Mouse (Mus musculus): ENCODE measurements at regions not wholly inside any gene's neighbourhood (a gene's known extent, or its start where the extent isn't known, plus 50 kb on each side); places are given as distances from the start of the nearest gene placed in this dataset.

DNA sequence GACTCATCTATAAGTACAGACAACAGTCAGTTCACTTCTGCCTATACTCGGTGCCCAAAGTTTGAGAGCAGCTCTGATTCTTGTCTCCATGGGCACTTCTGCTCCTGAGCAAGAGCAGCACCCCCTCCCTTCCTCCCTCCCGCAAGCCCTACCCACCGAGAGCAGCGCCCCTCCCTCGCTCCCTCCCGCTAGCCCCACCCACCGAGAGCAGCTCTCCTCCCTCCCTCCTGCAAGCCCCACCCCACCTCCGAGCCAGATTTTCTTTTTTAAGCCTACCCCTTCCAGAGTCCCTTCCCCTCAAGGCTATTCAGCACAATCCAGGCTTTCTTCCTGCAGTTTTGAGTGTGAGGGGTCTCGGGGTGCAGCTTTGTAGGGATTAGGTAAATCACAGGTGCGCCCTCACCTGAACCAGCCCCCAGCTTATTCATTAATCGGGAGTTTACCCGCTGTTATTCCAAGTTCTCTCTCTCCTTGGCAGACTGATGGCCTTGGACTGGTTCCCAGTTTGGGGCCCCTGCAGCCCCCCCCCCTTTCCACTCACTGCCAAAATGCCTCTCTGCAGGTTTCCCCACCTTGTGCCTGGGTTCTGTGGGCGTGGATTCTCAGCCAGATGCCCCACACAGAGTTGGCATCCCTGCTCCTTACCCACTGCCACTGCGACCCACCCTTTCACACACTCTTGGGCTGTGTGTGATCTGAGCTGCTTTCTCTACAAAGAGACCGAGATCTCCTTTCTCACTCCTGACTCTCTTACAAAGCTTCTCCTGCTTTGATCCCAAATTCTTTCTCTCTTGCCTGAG is 132.9 kb downstream of the Ly86 start:
- Histone ChIP-seq H3K4me2 (ENCODE audit: low read length) (peak overlapping the region; percentile 57), H3K27ac (peak overlapping the region; percentile 69), H3K9me3 (replicated peaks; ENCODE audit: low read length) (no peaks in the 10 kb centered on the region), H3K4me1 (replicated peaks; ENCODE audit: insufficient read depth, low read length) (peaks cover 17% of the 10 kb centered on the region), H3K27me3 (ENCODE audit: insufficient read depth, low read length) (no peaks in the 10 kb centered on the region), H3K4me3 (replicated peaks; ENCODE audit: low read depth, low read length) (peak overlapping the region; percentile 29; the same call in 1 of the 2 replicates), H3K9ac (ENCODE audit: low read depth, low read length) (peak overlapping the region; percentile 52; the same call in 1 of the 2 replicates), H3K36me3 (ENCODE audit: insufficient read depth, low read length) (no peaks in the 10 kb centered on the region)
- peak; percentile 94 for DNase-seq (ENCODE audit: low spot score)
- WGBS, result 5% methylated on average over 15 of the region's 15 CpGs
- no peak for TF ChIP-seq CTCF (IDR thresholded peaks at IDR 0.05; ENCODE audit: low read depth)
- peak; percentile 82 for ATAC-seq (replicated peaks; ENCODE audit: low FRiP score, low read depth)

DNA sequence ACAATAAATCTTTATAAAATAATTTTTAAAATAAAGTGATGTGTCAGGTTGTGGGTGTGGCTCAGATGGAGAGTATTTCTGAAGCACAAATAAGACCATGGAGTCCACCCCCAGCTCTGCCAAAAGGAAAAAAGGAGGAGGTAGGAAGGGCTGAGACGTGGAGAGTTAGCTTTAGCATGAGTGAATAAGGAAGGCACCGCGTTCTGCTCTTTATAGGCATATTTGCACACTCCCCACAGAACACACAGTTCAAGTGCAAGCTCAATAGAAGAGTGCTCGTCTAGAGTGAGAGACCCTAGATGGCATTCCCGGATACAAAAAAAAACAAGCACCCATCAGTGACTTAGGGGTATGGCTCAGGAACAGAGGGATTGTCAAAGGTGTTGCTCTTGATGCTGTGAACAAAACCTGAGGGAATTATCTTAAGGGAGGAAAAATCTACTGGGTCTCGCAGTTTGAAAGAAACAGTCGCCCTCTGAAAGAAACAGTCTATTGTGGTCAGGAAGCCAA is 134.2 kb downstream of the Ly86 start:
- H3K4me1 ChIP-seq (replicated peaks; ENCODE audit: insufficient read depth, low read length), result peaks cover 23% of the 10 kb centered on the region
- no peak overlapping the region for H3K9ac ChIP-seq (ENCODE audit: low read depth, low read length)
- no peak for TF ChIP-seq CTCF (IDR thresholded peaks at IDR 0.05; ENCODE audit: low read depth)
- H3K4me2 ChIP-seq (ENCODE audit: low read length), result no peak overlapping the region
- DNase-seq (ENCODE audit: low spot score) (no peak), ATAC-seq (replicated peaks; ENCODE audit: low FRiP score, low read depth) (no peak)
- no peaks in the 10 kb centered on the region for H3K9me3 ChIP-seq (replicated peaks; ENCODE audit: low read length)
- H3K27ac ChIP-seq, result no peak overlapping the region
- H3K4me3 ChIP-seq (replicated peaks; ENCODE audit: low read depth, low read length), result no peak overlapping the region
- no peaks in the 10 kb centered on the region for H3K27me3 ChIP-seq (ENCODE audit: insufficient read depth, low read length)
- H3K36me3 ChIP-seq (ENCODE audit: insufficient read depth, low read length), result no peaks in the 10 kb centered on the region
- 95% methylated on average over 7 of the region's 7 CpGs for WGBS

DNA sequence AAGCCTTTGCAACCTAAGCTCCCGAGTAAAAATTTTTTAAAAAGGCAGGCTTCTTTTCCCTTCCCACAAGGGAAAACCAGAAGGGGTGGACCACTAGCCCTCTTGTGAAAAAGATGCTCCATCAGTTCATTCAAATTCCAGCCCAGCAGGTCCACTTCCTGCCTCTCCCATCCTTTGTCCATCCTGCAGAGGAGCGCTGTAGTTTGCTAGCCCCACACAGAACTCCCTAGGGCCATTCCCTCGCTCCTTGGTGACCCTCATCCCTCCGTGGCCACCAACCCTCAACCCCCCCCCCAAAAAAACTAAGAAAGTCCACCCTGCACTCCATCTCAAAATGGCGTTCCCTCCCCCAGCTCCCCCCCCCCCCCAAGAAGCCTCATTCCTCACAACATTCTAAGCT is 136.5 kb downstream of the Ly86 start:
- peak overlapping the region; percentile 64; the same call in 1 of the 2 replicates for H3K27ac ChIP-seq
- no peaks in the 10 kb centered on the region for H3K36me3 ChIP-seq (ENCODE audit: insufficient read depth, low read length)
- WGBS, result 46% methylated on average over 5 of the region's 5 CpGs
- H3K9me3 ChIP-seq (replicated peaks; ENCODE audit: low read length), result no peaks in the 10 kb centered on the region
- ATAC-seq (replicated peaks; ENCODE audit: low FRiP score, low read depth) (no peak), DNase-seq (ENCODE audit: low spot score) (no peak)
- no peak overlapping the region for H3K9ac ChIP-seq (ENCODE audit: low read depth, low read length)
- TF ChIP-seq CTCF (IDR thresholded peaks at IDR 0.05; ENCODE audit: low read depth), result no peak
- peaks cover 23% of the 10 kb centered on the region for H3K4me1 ChIP-seq (replicated peaks; ENCODE audit: insufficient read depth, low read length)
- no peak overlapping the region for H3K4me3 ChIP-seq (replicated peaks; ENCODE audit: low read depth, low read length)
- H3K4me2 ChIP-seq (ENCODE audit: low read length), result no peak overlapping the region
- no peaks in the 10 kb centered on the region for H3K27me3 ChIP-seq (ENCODE audit: insufficient read depth, low read length)

DNA sequence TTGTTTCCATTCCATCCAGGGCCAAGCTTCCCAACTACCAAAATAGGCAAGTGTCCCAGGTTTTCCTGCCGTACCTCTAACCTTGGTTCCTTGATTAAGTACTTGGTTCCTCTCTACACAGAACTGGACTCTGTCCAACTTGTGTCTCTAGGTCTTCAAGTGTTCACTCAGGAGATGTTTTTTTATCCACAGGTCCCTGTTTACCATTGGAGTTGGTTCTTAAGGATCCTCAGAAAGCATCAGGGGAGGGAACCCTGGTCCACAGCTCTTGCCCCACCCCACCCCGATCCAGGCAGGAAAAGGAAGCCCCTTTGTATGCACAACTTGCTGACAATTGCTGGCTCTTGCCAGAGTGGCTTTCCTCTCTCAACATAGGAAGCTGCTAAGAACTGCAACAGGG is 137.0 kb downstream of the Ly86 start:
- 36% methylated on average over 2 of the region's 2 CpGs for WGBS
- Histone ChIP-seq H3K4me3 (replicated peaks; ENCODE audit: low read depth, low read length) (no peak overlapping the region), H3K9ac (ENCODE audit: low read depth, low read length) (no peak overlapping the region), H3K9me3 (replicated peaks; ENCODE audit: low read length) (no peaks in the 10 kb centered on the region), H3K27me3 (ENCODE audit: insufficient read depth, low read length) (no peaks in the 10 kb centered on the region), H3K4me2 (ENCODE audit: low read length) (no peak overlapping the region), H3K27ac (peak overlapping the region; percentile 64), H3K4me1 (replicated peaks; ENCODE audit: insufficient read depth, low read length) (peaks cover 22% of the 10 kb centered on the region), H3K36me3 (ENCODE audit: insufficient read depth, low read length) (no peaks in the 10 kb centered on the region)
- no peak for ATAC-seq (replicated peaks; ENCODE audit: low FRiP score, low read depth)
- no peak for TF ChIP-seq CTCF (IDR thresholded peaks at IDR 0.05; ENCODE audit: low read depth)
- peak; percentile 67 for DNase-seq (ENCODE audit: low spot score)

DNA sequence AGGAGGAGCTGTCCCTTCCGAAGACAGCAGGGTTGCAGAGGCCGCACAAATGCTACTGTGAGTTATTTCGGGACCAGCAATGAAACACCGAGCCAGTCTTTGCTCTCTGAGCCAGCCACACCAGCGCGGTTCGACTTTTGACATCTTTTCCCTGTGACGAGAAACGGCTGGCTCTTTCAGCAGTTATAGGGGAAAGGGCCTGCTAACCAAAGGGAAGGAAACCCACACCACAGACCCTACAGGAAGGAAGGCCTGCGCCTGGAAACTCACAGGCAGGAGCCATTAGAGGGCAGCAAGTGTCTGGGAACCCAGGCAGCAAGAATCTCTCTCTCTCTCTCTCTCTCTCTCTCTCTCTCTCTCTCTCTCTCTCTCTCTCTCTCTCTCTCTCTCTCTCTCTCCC is 137.6 kb downstream of the Ly86 start:
- H3K4me3 ChIP-seq (replicated peaks; ENCODE audit: low read depth, low read length), result no peak overlapping the region
- ATAC-seq (replicated peaks; ENCODE audit: low FRiP score, low read depth) (peak; percentile 64), DNase-seq (ENCODE audit: low spot score) (peak; percentile 95)
- peak; percentile 74 for TF ChIP-seq CTCF (IDR thresholded peaks at IDR 0.05; ENCODE audit: low read depth)
- H3K27me3 ChIP-seq (ENCODE audit: insufficient read depth, low read length), result no peaks in the 10 kb centered on the region
- 0 out of 2 replicates have a peak overlapping the region, but pooled peaks have one; percentile 24 for H3K9ac ChIP-seq (ENCODE audit: low read depth, low read length)
- H3K4me1 ChIP-seq (replicated peaks; ENCODE audit: insufficient read depth, low read length), result peaks cover 17% of the 10 kb centered on the region
- peak overlapping the region; percentile 6; the same call in 1 of the 2 replicates for H3K4me2 ChIP-seq (ENCODE audit: low read length)
- H3K9me3 ChIP-seq (replicated peaks; ENCODE audit: low read length), result no peaks in the 10 kb centered on the region
- H3K36me3 ChIP-seq (ENCODE audit: insufficient read depth, low read length), result no peaks in the 10 kb centered on the region
- peak overlapping the region; percentile 64 for H3K27ac ChIP-seq
- 7% methylated on average over 10 of the region's 10 CpGs for WGBS

DNA sequence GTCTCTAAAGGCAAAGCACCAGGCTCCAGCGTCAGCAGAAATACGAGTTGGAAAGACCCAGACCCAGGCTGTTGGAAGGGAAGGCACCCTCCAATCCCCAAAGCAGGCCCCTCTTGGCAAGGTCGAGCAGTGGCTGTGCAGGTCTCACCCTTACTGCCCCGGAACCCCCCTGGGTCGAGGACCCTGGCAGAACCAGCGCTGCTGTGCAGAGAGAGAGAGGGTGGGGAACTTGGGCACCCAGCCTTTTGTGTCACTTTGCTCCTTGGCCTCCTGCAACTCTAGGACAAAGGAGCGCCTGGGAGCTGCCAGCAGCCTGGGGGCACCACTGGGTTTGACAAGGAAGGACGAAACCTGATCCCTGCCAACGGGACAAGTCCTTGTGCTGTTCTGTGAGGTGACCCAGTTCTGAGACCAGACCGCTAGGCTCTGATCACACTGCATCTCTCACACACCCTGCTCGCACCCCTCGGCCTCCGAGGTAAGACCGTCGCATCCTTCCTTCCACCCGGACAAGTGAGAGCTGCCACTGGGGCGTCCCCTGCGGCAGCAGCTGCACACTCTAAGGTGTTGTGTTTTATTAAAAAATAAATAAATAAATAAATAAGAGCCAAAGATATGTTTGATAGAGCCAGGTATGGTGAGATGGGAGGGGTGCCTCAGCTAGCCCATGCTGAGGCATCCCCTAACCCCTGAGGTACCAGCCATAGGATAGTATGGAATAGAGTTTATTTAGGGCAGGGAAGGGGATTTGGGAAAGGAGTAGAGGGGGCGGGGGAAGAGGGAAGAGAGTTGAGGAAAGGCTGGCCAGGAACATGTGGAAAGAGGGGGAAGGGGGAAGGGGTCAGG is 138.2 kb downstream of the Ly86 start:
- Histone ChIP-seq H3K9me3 (replicated peaks; ENCODE audit: low read length) (no peaks in the 10 kb centered on the region), H3K27ac (peak overlapping the region; percentile 64), H3K4me1 (replicated peaks; ENCODE audit: insufficient read depth, low read length) (peaks cover 11% of the 10 kb centered on the region), H3K4me2 (ENCODE audit: low read length) (peak overlapping the region; percentile 6; the same call in 1 of the 2 replicates), H3K27me3 (ENCODE audit: insufficient read depth, low read length) (no peaks in the 10 kb centered on the region), H3K9ac (ENCODE audit: low read depth, low read length) (0 out of 2 replicates have a peak overlapping the region, but pooled peaks have one; percentile 24), H3K36me3 (ENCODE audit: insufficient read depth, low read length) (no peaks in the 10 kb centered on the region), H3K4me3 (replicated peaks; ENCODE audit: low read depth, low read length) (no peak overlapping the region)
- DNase-seq (ENCODE audit: low spot score) (no peak), ATAC-seq (replicated peaks; ENCODE audit: low FRiP score, low read depth) (peak; percentile 41)
- no peak; the same call in 1 of the 2 replicates for TF ChIP-seq CTCF (IDR thresholded peaks at IDR 0.05; ENCODE audit: low read depth)
- 24% methylated on average over 19 of the region's 19 CpGs for WGBS

Measured in kidney, postnatal 0 days (tissue).